Mouse (Mus musculus): Measurements from ENCODE around the gene Arntl2.
"Not testable (repeated sequence)": the region's sequence is repeated elsewhere in the genome, so short reads cannot be mapped to it uniquely, and the experiment has no call there.

The Arntl2 gene

GRCm38 (mm10) chr6:146795924-146796545 is at the start of gene Arntl2:
TSS of gene Arntl2 (plus strand) at chr6:146796055.
- DNase-seq = peak; percentile 91

- no peak for DNase-seq
Measured at GRCm38 (mm10) chr6:146746577-146746976, 49.3 kb upstream of the Arntl2 start.

- no peak for DNase-seq
Measured at GRCm38 (mm10) chr6:146747057-146747456, 48.8 kb upstream of the Arntl2 start.

- DNase-seq = no peak
Measured at GRCm38 (mm10) chr6:146748271-146748670, 47.6 kb upstream of the Arntl2 start.

- DNase-seq = no peak
Measured at GRCm38 (mm10) chr6:146751671-146752070, 44.2 kb upstream of the Arntl2 start.

- DNase-seq = no peak
Measured at GRCm38 (mm10) chr6:146752178-146752577, 43.7 kb upstream of the Arntl2 start.

GRCm38 (mm10) chr6:146752612-146753011 is 43.2 kb upstream of the Arntl2 start:
- DNase-seq = no peak

GRCm38 (mm10) chr6:146753560-146754160 is 42.2 kb upstream of the Arntl2 start:
- DNase-seq = no peak

GRCm38 (mm10) chr6:146755136-146755535 is 40.7 kb upstream of the Arntl2 start:
- no peak for DNase-seq

- no peak for DNase-seq
Measured at GRCm38 (mm10) chr6:146755679-146756078, 40.2 kb upstream of the Arntl2 start.

GRCm38 (mm10) chr6:146759027-146759426 is 36.8 kb upstream of the Arntl2 start:
- no peak for DNase-seq

GRCm38 (mm10) chr6:146760022-146760421 is 35.8 kb upstream of the Arntl2 start:
- no peak for DNase-seq

GRCm38 (mm10) chr6:146760736-146761135 is 35.1 kb upstream of the Arntl2 start:
- DNase-seq = no peak

GRCm38 (mm10) chr6:146762264-146762898 is 33.5 kb upstream of the Arntl2 start:
- peak; percentile 43 for DNase-seq

GRCm38 (mm10) chr6:146764593-146764992 is 31.3 kb upstream of the Arntl2 start:
- DNase-seq = no peak

- DNase-seq = no peak
Measured at GRCm38 (mm10) chr6:146765270-146765669, 30.6 kb upstream of the Arntl2 start.

- no peak for DNase-seq
Measured at GRCm38 (mm10) chr6:146768813-146769404, 26.9 kb upstream of the Arntl2 start.

- DNase-seq = no peak
Measured at GRCm38 (mm10) chr6:146770005-146770745, 25.7 kb upstream of the Arntl2 start.

GRCm38 (mm10) chr6:146770808-146771207 is 25.0 kb upstream of the Arntl2 start:
- DNase-seq = no peak

GRCm38 (mm10) chr6:146775864-146776263 is 20.0 kb upstream of the Arntl2 start:
- not testable (repeated sequence) for DNase-seq

GRCm38 (mm10) chr6:146776610-146777389 is 19.1 kb upstream of the Arntl2 start:
- DNase-seq = no peak

- DNase-seq = no peak
Measured at GRCm38 (mm10) chr6:146778055-146778454, 17.8 kb upstream of the Arntl2 start.

Measured in embryo, embryonic 11 days (tissue).